Mouse (Mus musculus) heart, postnatal 36 days (tissue): ENCODE results near the gene Mea1. TPM values are rescaled to one million over a fixed set of nuclear protein-coding genes. Genes with fewer than 3 reads are reported as not detected.

Source experiments
- DNase-seq, 2 experiments: peaks; one replicate each; pipeline ENCODE4 v3.0.0; 2021 to 2022
- intact Hi-C: fragments of 180-260 bp; cut with DNase I; formaldehyde crosslinking; loops from one replicate; pipeline ENCODE4 v1.15.1; 2025
- total RNA-seq, 2 experiments: library from RNA; stranded (reverse); gene quantifications; 2 replicates each; pipeline ENCODE4 v1.2.3; 2021

Mea1 gene
- total RNA-seq: 10 to 100 TPM; 48.0 to 49.3 TPM

DNA sequence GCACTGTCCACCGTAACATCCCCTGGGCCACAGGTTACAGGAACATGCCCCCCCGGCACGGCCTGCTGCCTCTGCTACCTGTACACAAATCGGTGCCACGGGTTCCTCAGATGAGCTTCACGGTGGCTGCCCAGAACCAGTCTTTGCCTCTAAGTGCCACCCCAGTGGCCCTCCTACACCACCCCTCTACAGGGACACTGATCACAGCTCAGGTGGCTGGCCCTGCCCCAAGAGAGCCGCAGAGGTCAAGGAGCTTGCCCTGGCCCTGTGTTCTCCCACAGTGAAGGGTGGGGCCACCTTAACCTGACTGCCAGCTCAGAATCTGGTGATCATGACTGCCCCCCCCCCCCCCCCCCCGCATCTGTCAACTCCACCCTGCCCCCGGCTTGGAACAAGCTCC is at the start of gene Mea1:
Gene Mea1 (plus strand): TSS at position 378 of the 400 bp plus-strand sequence.
- peak in 1 of 2 experiments; percentile 42 for DNase-seq
- intact Hi-C loops: no loop called here

GRCm38 (mm10) chr17:46629685-46630441 is 48.7 kb upstream of the Mea1 start:
- intact Hi-C loops: no loop called here
- peak; percentile 36 to 48 for DNase-seq

DNA sequence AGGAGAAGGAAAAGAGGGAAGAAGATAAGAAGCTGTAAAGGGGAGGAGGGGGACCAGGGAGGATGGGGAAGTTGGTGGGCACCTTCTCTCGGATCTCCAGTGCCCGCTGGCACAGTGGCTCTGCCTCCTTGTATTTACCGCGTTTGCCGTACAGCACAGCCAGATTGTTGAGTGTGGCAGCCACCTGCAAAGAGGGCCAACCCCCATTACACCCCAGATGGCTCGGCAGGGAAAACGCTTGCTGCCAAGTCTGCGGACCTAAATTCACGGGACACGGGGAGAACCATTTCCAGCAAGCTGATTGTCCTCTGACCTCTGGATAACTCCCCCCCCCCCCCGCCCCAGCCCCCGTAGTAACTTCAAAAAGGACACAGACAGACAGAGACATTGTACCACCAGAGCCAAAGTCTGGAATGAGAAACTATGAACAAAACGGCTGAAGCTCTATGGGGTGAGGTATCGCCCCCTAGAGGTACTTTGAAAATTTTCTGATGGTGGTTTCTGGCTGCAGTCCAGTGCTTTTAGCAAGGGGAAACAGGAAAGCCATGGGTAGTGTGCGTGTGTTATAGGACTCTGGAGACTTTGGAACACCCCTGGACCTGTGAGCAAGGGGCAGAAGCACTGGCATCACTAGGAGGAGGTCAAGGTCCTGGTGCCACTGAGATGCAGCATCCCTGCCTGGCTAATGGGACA is 41.6 kb upstream of the Mea1 start:
- peak; percentile 69 to 73 for DNase-seq
- intact Hi-C loops: loop anchor here (1.0 to 5.0 kb wide), 2 partner anchors 35 to 112 kb away; no protein-coding TSS in a partner anchor

GRCm38 (mm10) chr17:46639929-46640328 is 38.7 kb upstream of the Mea1 start:
- intact Hi-C loops: loop anchor here (5.0 to 10.0 kb wide), 2 partner anchors 38 to 215 kb away; partner anchors contain the start of gene Bicral
- DNase-seq: no peak

DNA sequence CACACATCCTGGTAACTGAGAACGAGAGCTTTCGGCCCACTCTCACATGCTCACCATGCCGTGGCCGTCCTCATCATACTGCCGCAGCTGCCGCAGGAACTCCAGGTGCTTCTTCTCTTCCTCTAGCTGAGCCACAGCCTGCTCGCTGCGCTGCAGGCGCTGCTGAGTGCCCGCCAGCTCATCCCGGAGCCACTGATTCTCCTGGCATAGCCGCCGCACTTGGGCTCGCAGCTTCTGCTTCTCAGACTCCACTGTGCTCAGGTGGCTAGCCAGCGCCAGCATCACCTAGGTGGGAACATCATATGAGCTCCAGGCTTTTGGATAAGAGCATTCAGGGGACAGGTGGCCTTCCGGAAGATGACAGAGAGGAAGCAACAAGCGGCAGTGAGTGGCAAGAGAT is 36.5 kb upstream of the Mea1 start:
- DNase-seq: no peak
- intact Hi-C loops: loop anchor here (2.0 to 10.0 kb wide), 2 partner anchors 73 to 213 kb away; partner anchors contain the start of gene Bicral

- intact Hi-C loops: loop anchor here (10.0 kb wide), 1 partner anchor 211 kb away; the partner anchor contains the start of gene Bicral
- no peak for DNase-seq
Observed at GRCm38 (mm10) chr17:46644152-46644805, 34.3 kb upstream of the Mea1 start.

- DNase-seq: peak; percentile 61 to 62
- intact Hi-C loops: loop anchor here (5.0 to 10.0 kb wide), 2 partner anchors 93 to 210 kb away; partner anchors contain the start of gene Bicral
Observed at GRCm38 (mm10) chr17:46644916-46645475, 33.6 kb upstream of the Mea1 start.

DNA sequence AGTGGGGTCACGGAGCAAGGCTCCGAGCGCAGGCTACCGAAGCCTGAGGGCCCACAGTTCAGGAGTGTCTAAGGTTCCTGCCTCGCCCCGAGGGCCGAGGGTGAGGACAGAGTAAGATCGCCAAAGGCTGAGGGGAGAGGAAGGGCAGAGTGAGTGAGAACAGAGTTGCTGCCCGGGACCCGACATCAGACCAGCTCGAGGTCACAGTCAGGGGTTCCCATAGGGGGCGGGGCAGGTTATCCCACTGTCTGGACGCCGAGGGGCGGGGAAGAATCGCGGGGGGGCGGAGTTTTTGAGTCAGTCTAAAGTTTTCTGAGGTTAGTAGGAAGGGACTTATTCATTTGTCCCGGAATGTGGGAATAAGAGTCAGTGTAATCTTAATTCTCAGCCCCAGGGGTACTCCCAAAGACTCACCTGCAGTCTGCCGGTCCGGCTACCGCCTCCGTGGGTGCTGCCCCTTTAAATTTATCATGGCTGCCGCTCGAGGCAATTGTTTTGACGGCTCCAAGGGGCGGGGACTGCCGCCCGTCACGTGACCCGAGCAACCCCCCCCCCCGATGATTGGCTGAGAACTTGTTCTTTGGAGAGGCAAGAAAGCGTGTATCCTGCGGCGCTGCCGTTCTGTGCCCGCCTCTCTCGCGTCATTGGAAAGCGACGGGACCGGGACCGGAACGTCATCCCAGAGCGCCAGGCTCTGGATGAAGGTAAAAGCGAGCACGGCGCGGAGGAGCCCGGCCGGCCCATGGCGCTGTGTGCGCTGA is 32.9 kb upstream of the Mea1 start, which contains the start of the genes Klc4 and Mrpl2:
Gene Klc4 (minus strand): TSS at position 462 of the 761 bp plus-strand sequence.
Gene Mrpl2 (plus strand): TSS at position 669 of the 761 bp plus-strand sequence.
- intact Hi-C loops: loop anchor here (5.0 to 10.0 kb wide), 2 partner anchors 93 to 209 kb away; partner anchors contain the start of gene Bicral
- DNase-seq: peak; percentile 98 to 99

DNA sequence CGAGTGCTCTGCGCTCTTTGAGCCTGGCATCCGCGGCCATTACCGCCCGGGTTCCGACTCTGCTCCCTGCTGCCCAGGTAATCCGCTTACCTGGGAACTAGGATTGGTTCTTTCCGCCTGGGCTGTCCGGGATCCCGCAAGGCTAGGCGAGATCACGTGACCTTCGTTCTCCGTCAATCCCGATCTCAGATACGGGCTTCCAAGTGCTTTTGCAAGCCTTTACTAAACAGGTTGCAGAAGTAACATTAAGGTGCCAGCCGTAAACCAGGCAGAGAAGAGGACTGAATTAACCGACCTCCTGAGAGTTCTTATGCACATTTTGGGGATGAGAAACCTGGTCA is 32.3 kb upstream of the Mea1 start:
- intact Hi-C loops: loop anchor here (5.0 to 10.0 kb wide), 2 partner anchors 94 to 209 kb away; partner anchors contain the start of gene Bicral
- no peak for DNase-seq

GRCm38 (mm10) chr17:46647279-46647678 is 31.3 kb upstream of the Mea1 start:
- intact Hi-C loops: loop anchor here (5.0 to 10.0 kb wide), 2 partner anchors 95 to 208 kb away; partner anchors contain the start of gene Bicral
- DNase-seq: no peak

DNA sequence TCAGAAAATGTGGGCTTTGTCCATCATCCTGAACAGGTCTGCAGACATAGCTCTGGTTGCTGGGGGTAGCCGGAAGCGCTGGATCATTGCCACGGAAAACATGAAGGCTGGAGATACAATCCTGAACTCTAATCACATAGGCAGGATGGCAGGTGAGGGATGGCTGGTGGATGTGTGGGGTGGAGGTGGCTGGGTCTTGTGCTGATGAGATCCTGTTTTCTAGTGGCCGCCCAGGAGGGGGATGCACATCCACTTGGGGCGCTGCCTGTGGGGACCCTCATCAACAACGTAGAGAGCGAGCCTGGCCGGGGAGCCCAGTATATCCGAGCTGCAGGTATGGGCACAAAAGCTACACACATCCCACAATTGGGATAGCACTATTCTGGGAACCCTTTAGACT is 30.2 kb upstream of the Mea1 start:
- intact Hi-C loops: loop anchor here (2.0 to 10.0 kb wide), 3 partner anchors 32 to 206 kb away; partner anchors contain the start of genes Bicral and Klhdc3
- no peak for DNase-seq

DNA sequence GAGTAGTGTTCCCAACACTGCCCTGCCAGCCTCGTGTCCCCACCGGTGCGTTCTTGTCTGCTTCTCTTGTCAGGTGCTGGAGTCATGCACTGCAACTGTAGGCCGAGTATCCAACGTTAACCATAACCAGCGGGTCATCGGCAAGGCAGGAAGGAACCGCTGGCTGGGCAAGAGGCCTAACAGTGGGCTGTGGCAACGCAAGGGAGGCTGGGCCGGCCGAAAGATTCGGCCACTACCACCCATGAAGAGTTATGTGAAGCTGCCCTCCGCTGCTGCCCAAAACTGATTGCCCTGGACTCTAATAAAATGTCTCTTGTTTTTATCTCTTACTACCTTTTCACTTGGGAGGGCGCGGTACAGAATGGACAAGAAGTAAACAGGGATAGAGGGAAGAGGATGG is 28.8 kb upstream of the Mea1 start:
- DNase-seq: no peak
- intact Hi-C loops: loop anchor here (2.0 to 10.0 kb wide), 5 partner anchors 25 to 205 kb away; partner anchors contain the start of genes Bicral, Klhdc3 and Rrp36

DNA sequence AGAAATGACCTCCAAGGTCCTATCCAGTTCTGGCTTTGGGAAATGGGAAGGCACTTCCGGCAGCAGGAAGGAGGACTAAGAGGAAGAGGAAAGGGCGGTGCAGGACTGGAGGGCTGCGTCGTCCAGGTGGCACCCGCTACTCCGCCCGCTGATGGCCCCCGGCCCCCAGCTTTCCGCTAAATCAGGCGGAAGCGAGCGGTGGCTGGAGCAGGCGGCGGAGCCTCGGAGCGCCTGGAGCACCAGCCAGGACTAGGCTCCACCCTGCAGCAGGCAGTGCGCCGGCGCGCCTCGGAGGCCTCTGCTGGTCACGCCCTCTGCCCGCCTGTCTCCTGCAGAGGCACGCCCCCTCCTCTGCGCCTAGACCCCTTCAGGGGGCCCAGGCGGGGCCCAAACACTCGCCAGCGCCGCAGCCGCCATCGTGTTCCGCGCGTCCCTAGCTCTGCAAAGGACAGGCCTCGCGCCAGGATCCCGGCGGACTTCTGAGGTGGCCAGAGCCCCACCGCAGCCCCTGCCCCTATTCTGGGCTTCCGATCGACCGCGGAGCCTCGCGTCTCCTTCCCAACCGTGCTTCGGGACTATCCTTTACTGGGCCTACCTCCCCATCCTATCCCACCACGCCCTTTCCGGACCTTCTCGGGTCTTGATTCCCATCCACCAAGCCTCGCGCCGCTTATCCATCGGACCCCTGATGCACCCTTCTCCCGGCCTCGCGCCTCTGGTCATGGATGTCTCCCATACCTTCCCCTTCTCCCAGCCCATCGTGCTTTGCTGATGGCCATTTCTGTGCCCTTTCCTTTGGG is 28.2 kb upstream of the Mea1 start, which contains the start of gene Cul7:
Gene Cul7 (plus strand): TSS at position 106 of the 800 bp plus-strand sequence.
- intact Hi-C loops: loop anchor here (2.0 kb wide), 2 partner anchors 24 to 64 kb away; partner anchors contain the start of gene Rrp36

DNA sequence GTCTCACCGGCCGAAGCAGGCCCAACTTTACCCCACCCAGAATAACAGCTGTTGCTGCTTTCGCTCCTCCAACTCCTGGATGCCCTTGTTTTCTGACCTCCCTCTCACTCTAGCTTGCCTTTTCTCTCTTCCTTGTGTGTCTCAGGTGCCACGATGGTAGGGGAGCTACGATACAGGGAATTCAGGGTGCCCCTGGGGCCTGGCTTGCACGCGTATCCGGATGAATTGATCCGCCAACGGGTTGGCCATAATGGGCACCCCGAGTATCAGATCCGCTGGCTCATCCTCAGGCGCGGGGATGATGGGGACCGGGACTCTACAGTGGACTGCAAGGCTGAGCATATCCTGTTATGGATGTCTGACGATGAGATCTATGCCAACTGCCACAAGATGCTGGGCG is 27.3 kb upstream of the Mea1 start:
- intact Hi-C loops: loop anchor here (2.0 kb wide), 2 partner anchors 24 to 64 kb away; partner anchors contain the start of gene Rrp36
- DNase-seq: peak in 1 of 2 experiments; percentile 18

More for the DNA sequence above, 28.2 kb upstream of the Mea1 start, which contains the start of gene Cul7:
- peak; percentile 89 to 90 for DNase-seq

DNA sequence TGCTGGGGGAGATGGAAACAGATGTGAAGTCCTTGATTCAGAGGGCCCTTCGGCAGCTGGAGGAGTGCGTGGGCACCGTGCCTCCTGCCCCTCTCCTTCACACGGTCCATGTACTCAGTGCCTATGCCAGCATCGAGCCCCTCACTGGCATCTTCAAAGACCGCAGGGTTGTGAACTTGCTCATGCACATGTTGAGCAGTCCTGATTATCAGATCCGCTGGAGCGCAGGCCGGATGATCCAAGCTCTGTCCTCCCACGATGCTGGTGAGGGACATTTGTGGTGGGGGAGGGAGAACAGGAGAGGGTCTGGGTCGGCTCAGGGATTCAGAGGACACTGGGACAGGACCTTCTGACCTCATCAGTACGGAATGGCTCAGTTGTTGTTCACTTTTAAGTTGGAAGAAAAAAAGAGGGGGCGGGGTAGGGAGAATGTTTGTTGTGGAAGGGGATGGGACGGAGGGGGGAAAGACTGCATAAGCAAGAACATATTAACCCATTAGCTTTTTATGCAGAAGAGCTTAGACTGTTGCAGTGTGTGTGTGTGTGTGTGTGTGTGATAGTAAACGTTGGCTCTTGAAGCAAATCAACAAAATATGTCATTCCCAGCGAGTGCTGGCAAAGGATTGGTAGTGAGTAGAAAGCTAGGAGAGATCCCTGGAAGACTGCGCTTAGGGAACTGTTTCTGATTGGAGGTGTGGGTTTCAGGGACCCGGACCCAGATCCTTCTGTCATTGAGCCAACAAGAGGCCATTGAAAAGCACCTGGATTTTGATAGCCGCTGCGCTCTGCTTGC is 26.6 kb upstream of the Mea1 start:
- intact Hi-C loops: loop anchor here (2.0 kb wide), 2 partner anchors 23 to 63 kb away; partner anchors contain the start of gene Rrp36
- DNase-seq: no peak

DNA sequence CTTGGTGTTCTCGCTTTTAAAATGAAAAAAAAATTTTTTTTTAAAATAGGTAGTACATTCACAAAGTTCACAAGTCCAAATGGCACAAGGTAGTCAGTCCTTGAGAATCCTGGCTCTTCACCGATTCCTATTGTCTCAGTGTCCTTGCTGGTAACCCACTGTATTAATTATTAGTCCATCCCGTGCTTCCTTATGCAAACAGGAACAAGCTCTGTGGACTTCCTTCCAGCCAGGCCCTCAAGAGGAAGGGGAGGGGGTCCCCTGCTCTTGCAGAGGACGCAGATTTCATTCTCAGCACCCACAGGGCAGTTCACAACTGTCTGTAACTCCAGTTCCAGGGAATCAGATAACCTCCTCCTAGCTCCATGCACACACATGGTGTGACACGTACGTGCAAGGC is 22.5 kb upstream of the Mea1 start:
- no peak for DNase-seq
- intact Hi-C loops: no loop called here

- intact Hi-C loops: no loop called here
- no peak for DNase-seq
Observed at GRCm38 (mm10) chr17:46661351-46661750, 17.2 kb upstream of the Mea1 start.
